ENCODE assay signal across 8 mouse cellular contexts in the genomic region with DNA sequence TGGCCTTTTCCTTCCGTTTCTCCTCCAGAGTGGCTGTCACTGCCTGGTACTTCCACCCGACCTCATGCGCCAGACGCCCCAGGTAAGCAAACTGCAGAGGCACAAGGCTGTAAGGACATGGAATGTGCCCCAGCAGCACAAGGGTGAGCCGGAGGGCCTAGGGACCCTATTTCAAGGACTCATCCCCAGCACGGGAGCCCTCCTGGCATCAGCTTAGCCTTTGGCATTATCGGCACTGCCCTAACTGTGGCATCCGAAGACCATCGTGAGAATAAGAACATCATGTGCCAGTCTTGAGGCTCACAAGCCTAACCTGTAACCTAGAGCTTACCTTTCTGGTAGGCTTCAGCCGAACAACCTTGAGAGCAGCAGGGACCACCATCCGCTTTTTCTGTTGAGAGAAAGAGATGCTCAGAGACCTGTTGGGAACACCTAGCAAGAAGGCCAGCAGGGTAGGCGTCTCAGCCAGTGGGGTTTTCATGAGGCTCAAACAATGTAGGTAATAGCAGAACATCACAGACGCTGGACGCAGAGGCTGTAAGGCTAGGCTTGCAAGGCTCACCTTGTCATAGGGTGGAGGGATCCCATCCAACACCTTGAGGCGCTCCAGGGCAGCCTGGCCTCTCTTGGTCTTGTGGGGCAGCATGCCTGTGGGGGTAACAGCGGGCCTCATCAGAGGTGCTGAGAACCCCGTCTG. TPM values are rescaled to one million over a fixed set of nuclear protein-coding genes. Genes with fewer than 3 reads are reported as not detected.
DNase-seq lines count a peak whose midpoint lies in the region; ATAC-seq and TF ChIP-seq lines count a peak whose summit lies in the region.

No protein-coding gene starts in this region.

- H3K4me2 ChIP-seq in hindbrain, embryonic 11.5 days (replicated peaks; ENCODE audit: low read depth, low read length) = peak overlapping the region; percentile 93

- H3K4me1 ChIP-seq in ES-Bruce4 (ENCODE audit: control insufficient read depth, insufficient read depth, low read length) = peaks cover 2% of the 10 kb centered on the region
- H3K4me1 ChIP-seq in hindbrain, embryonic 11.5 days (replicated peaks; ENCODE audit: control insufficient read depth, insufficient read depth, low read length) = peaks cover 8% of the 10 kb centered on the region
- H3K4me1 ChIP-seq in midbrain, embryonic 10.5 days = peaks cover 67% of the 10 kb centered on the region

- TF ChIP-seq EP300 in ES-Bruce4 (IDR thresholded peaks at IDR 0.05; ENCODE audit: insufficient read depth, low read depth, low read length) = no peak

- no peaks in the 10 kb centered on the region for H3K9me3 ChIP-seq in ES-Bruce4 (replicated peaks; ENCODE audit: control insufficient read depth, insufficient read depth, low read length, poor library complexity, severe bottlenecking)
- no peaks in the 10 kb centered on the region for H3K9me3 ChIP-seq in hindbrain, embryonic 11.5 days (ENCODE audit: control insufficient read depth, low read length)
- no peaks in the 10 kb centered on the region for H3K9me3 ChIP-seq in midbrain, embryonic 10.5 days (replicated peaks)

- ATAC-seq in hindbrain, embryonic 11.5 days (ENCODE audit: low FRiP score) = no peak

- peak overlapping the region; percentile 96 for H3K4me3 ChIP-seq in ES-Bruce4 (ENCODE audit: low read depth, low read length)
- peak overlapping the region; percentile 99; the same call in 1 of the 2 replicates for H3K4me3 ChIP-seq in hindbrain, embryonic 11.5 days (ENCODE audit: low read depth, low read length)
- peak overlapping the region; percentile 95 for H3K4me3 ChIP-seq in midbrain, embryonic 10.5 days

- 78% methylated on average over 17 of the region's 17 CpGs for WGBS in hindbrain, embryonic 11.5 days
- 82% methylated on average over 17 of the region's 17 CpGs for WGBS in midbrain, embryonic 10.5 days

- peak overlapping the region; percentile 99 for H3K9ac ChIP-seq in ES-Bruce4 (ENCODE audit: low read depth, poor library complexity, severe bottlenecking)
- H3K9ac ChIP-seq in hindbrain, embryonic 11.5 days (ENCODE audit: low read depth, low read length) = peak overlapping the region; percentile 100; the same call in 1 of the 2 replicates

- peak overlapping the region; percentile 96 for H3K27ac ChIP-seq in ES-Bruce4 (ENCODE audit: insufficient read depth, low read length)
- peak overlapping the region; percentile 84; the same call in 1 of the 2 replicates for H3K27ac ChIP-seq in hindbrain, embryonic 11.5 days (ENCODE audit: low read depth, low read length)
- peak overlapping the region; percentile 100 for H3K27ac ChIP-seq in midbrain, embryonic 10.5 days (replicated peaks)

- peak; percentile 95 for DNase-seq in heart, adult 11 months
- no peak for DNase-seq in heart, adult 18-20 months
- no peak for DNase-seq in hindbrain, embryonic 11.5 days (ENCODE audit: low spot score)
- DNase-seq in midbrain, embryonic 10.5 days (ENCODE audit: low spot score) = no peak
- no peak for DNase-seq in embryo, embryonic 10.5 days (ENCODE audit: low spot score)
- DNase-seq in natural killer cell, adult 2 months (ENCODE audit: low spot score in 2 of 2) = no peak
- DNase-seq in adrenal gland, postnatal 25 days = no peak

- peaks cover 55% of the 10 kb centered on the region for H3K36me3 ChIP-seq in ES-Bruce4 (ENCODE audit: control insufficient read depth, insufficient read depth, low read length, poor library complexity, severe bottlenecking)
- H3K36me3 ChIP-seq in hindbrain, embryonic 11.5 days (ENCODE audit: control insufficient read depth, insufficient read depth, low read length) = peaks cover 35% of the 10 kb centered on the region
- H3K36me3 ChIP-seq in midbrain, embryonic 10.5 days = peaks cover 57% of the 10 kb centered on the region

- no peaks in the 10 kb centered on the region for H3K27me3 ChIP-seq in ES-Bruce4 (ENCODE audit: control insufficient read depth, insufficient read depth, low read length, poor library complexity, severe bottlenecking)
- no peaks in the 10 kb centered on the region for H3K27me3 ChIP-seq in hindbrain, embryonic 11.5 days (ENCODE audit: control insufficient read depth, insufficient read depth, low read length)
- no peaks in the 10 kb centered on the region for H3K27me3 ChIP-seq in midbrain, embryonic 10.5 days (ENCODE audit: low read depth, poor library complexity, severe bottlenecking)

- TF ChIP-seq CTCF in ES-Bruce4 (IDR thresholded peaks at IDR 0.05; ENCODE audit: low read depth, low read length) = no peak

- TF ChIP-seq POLR2A in ES-Bruce4 (IDR thresholded peaks at IDR 0.05; ENCODE audit: insufficient read depth, low read length) = no peak

RNA-seq across cellular contexts. Expression of a gene that starts 2.1 kb away (rescaled TPM):
- 100 to 1,000 TPM; 512 to 646 TPM for total RNA-seq in heart, adult 18-20 months (2021)
- 2,753 and 2,969 TPM in 2 replicates for polyA plus RNA-seq in ES-Bruce4 (2011; ENCODE audit: insufficient read depth, insufficient read length, low read depth, missing spikeins)
- polyA plus RNA-seq in hindbrain, embryonic 11.5 days (2014; fragmentation: Nextera tagmentation; extraction: Ambion mirVana) = 1,346 and 1,389 TPM in 2 replicates
- polyA plus RNA-seq in midbrain, embryonic 10.5 days (2016; fragmentation: Nextera tagmentation; extraction: Ambion mirVana) = 1,493 and 1,787 TPM in 2 replicates
- 1,211 and 1,259 TPM in 2 replicates for total RNA-seq in adrenal gland, postnatal 25 days (2021)

RNA-seq across cellular contexts. Expression of a gene that starts 2.3 kb away (rescaled TPM):
- 100 to 1,000 TPM; 714 to 715 TPM for total RNA-seq in heart, adult 18-20 months (2021)
- polyA plus RNA-seq in ES-Bruce4 (2011; ENCODE audit: insufficient read depth, insufficient read length, low read depth, missing spikeins) = 3,729 and 4,020 TPM in 2 replicates
- 1,145 and 1,168 TPM in 2 replicates for polyA plus RNA-seq in hindbrain, embryonic 11.5 days (2014; fragmentation: Nextera tagmentation; extraction: Ambion mirVana)
- 1,083 and 1,243 TPM in 2 replicates for polyA plus RNA-seq in midbrain, embryonic 10.5 days (2016; fragmentation: Nextera tagmentation; extraction: Ambion mirVana)
- total RNA-seq in adrenal gland, postnatal 25 days (2021) = 1,469 and 1,540 TPM in 2 replicates

RNA-seq across cellular contexts. Expression of a gene that starts 9.7 kb away (rescaled TPM):
- total RNA-seq in heart, adult 18-20 months (2021) = under 1 TPM; 0.26 to 0.47 TPM
- not detected in 2 replicates for polyA plus RNA-seq in ES-Bruce4 (2011; ENCODE audit: insufficient read depth, insufficient read length, low read depth, missing spikeins)
- polyA plus RNA-seq in hindbrain, embryonic 11.5 days (2014; fragmentation: Nextera tagmentation; extraction: Ambion mirVana) = 0.47 TPM in 1 of 2 replicates, not detected in the other
- 0.11 and 0.19 TPM in 2 replicates for polyA plus RNA-seq in midbrain, embryonic 10.5 days (2016; fragmentation: Nextera tagmentation; extraction: Ambion mirVana)
- total RNA-seq in adrenal gland, postnatal 25 days (2021) = not detected in 2 replicates

RNA-seq across cellular contexts. Expression of a gene that starts 9.9 kb away (rescaled TPM):
- total RNA-seq in heart, adult 18-20 months (2021) = 1 to 10 TPM; 2.7 to 5.3 TPM
- polyA plus RNA-seq in ES-Bruce4 (2011; ENCODE audit: insufficient read depth, insufficient read length, low read depth, missing spikeins) = 3.0 and 3.7 TPM in 2 replicates
- polyA plus RNA-seq in hindbrain, embryonic 11.5 days (2014; fragmentation: Nextera tagmentation; extraction: Ambion mirVana) = 1.5 and 1.6 TPM in 2 replicates
- polyA plus RNA-seq in midbrain, embryonic 10.5 days (2016; fragmentation: Nextera tagmentation; extraction: Ambion mirVana) = 1.1 and 1.4 TPM in 2 replicates
- 29.1 and 32.1 TPM in 2 replicates for total RNA-seq in adrenal gland, postnatal 25 days (2021)

RNA-seq across cellular contexts. Expression of a gene that starts 22.6 kb away (rescaled TPM):
- total RNA-seq in heart, adult 18-20 months (2021) = 10 to 100 TPM; 60.3 to 66.8 TPM
- 2.0 and 2.5 TPM in 2 replicates for polyA plus RNA-seq in ES-Bruce4 (2011; ENCODE audit: insufficient read depth, insufficient read length, low read depth, missing spikeins)
- 12.9 and 13.2 TPM in 2 replicates for polyA plus RNA-seq in hindbrain, embryonic 11.5 days (2014; fragmentation: Nextera tagmentation; extraction: Ambion mirVana)
- 12.0 and 15.3 TPM in 2 replicates for polyA plus RNA-seq in midbrain, embryonic 10.5 days (2016; fragmentation: Nextera tagmentation; extraction: Ambion mirVana)
- total RNA-seq in adrenal gland, postnatal 25 days (2021) = 88.4 and 96.1 TPM in 2 replicates
